Mouse (Mus musculus) left cerebral cortex, postnatal 14 days (tissue): Measurements from ENCODE around the gene Vwf. TPM values are rescaled to one million over a fixed set of nuclear protein-coding genes. Genes with fewer than 3 reads are reported as not detected.

Experiments
- DNase-seq, 2 experiments: peaks; one replicate each; pipeline ENCODE4 v3.0.0; 2021 to 2022; ENCODE audit warnings: low spot score in 2 of 2, mixed read lengths in 1 of 2
- intact Hi-C: fragments of 180-260 bp; cut with DNase I; formaldehyde crosslinking; loops from one replicate; pipeline ENCODE4 v1.15.1; 2025
- total RNA-seq, 2 experiments: library from RNA; stranded (reverse); gene quantifications; 2 replicates each; pipeline ENCODE4 v1.2.3; 2021

Gene Vwf
- total RNA-seq, 2 experiments from 2014 or later = 25.5 to 31.3 TPM

DNA sequence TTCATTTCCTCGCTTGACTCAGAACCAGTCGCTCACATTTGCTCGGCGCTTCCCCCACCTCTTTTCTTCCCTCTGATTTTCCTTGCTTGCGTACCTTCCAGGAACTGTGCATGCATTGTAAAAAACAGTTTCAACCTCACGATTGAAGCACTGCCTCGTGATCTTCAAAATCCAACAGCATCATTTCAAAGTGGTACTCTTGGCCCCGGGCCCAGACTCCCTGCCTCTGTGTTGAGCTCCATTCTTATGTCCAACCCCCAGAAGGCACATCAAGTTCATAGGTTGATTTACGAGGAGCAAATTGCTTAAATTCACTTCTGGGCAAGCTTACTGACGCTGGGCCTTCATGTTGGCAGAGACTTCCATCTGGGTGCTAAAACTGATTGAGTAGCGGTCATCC lies 134.0 kb downstream of the Vwf start:
- DNase-seq = no peak
- intact Hi-C loops = no loop called here

GRCm38 (mm10) chr6:125685420-125685819 lies 138.8 kb downstream of the Vwf start:
- intact Hi-C loops = no loop called here
- DNase-seq = no peak

DNA sequence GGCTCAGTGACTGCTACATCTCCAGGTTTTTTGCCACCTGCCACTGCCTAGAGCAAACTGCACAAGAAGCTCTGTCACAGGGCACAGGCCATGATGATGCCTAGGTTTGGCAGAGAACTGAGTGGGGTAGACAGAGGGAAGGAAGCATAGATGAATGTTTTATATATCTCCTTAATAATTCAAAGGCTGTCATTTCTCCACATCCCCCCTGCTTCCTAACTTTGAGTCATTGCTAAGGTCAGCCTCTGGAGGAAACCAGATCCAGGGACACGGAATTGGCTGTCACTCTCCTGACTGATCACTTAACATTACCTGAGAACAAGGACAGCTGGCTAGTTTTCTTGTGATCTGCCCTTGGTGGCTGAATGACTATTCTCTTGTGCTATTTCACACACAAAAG lies 141.4 kb downstream of the Vwf start:
- intact Hi-C loops = no loop called here
- DNase-seq = no peak

DNA sequence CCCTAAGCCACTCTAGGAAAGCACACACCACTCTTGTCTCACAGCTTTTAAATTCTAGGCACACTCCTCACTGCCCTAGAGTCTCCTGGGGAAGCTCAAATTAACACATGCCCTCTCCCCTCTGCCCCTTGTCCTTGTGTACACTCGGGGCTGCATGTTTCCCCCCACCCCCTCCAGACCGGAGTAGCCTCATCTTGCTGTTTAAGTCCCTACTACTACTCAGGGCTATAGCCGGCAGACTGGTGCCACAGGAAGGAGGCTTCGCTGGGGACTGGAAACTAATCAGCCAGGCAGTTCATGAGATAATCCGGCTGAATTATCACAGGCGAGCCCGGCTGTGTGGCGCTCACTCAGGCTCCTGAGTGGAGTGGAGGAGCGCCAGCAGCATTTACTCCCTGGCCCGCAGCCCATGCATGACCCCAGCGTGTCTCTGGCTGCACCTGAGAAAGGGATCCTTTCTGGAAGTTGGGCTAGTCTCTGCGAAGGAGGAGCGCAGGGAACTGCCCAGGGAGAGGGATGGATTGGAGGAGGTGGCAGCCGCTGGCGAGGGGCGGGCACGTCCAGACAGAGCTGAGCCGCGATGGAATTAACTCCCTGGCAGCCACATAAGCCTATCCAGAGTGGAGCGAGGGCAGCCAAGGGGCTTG lies 143.6 kb downstream of the Vwf start, which contains the start of gene Ano2:
Gene Ano2, plus strand, starts transcription at position 363 of the 647 bp plus-strand sequence.
- DNase-seq = no peak
- intact Hi-C loops = no loop called here

GRCm38 (mm10) chr6:125701146-125701545 lies 154.6 kb downstream of the Vwf start:
- intact Hi-C loops = no loop called here
- DNase-seq = no peak

DNA sequence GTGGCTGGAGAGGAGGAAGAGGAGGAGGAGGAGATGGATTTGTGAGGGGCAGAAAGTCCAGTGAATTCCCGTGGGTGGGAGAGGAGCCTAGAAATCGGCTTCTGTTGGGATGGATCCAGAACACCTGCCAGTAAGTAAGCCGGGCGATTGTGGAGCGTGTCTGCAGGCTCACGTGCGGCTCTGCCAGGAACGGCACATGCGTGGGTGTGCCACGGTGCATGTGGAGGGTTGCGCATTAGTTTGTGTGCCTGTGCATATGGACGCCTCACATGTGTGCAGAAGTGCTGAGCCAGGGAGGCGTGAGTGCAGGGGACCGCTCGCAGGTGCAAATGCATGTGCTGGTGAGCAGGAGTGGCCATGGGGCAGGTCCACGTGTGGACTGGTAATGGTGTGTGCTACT lies 164.7 kb downstream of the Vwf start:
- intact Hi-C loops = no loop called here
- peak; percentile 56 to 78 for DNase-seq

- DNase-seq = no peak
- intact Hi-C loops = no loop called here
Measured at GRCm38 (mm10) chr6:125726408-125726807, 179.8 kb downstream of the Vwf start.

GRCm38 (mm10) chr6:125727484-125727911 lies 180.9 kb downstream of the Vwf start:
- DNase-seq = no peak
- intact Hi-C loops = no loop called here

GRCm38 (mm10) chr6:125729471-125729870 lies 182.9 kb downstream of the Vwf start:
- DNase-seq = no peak

DNA sequence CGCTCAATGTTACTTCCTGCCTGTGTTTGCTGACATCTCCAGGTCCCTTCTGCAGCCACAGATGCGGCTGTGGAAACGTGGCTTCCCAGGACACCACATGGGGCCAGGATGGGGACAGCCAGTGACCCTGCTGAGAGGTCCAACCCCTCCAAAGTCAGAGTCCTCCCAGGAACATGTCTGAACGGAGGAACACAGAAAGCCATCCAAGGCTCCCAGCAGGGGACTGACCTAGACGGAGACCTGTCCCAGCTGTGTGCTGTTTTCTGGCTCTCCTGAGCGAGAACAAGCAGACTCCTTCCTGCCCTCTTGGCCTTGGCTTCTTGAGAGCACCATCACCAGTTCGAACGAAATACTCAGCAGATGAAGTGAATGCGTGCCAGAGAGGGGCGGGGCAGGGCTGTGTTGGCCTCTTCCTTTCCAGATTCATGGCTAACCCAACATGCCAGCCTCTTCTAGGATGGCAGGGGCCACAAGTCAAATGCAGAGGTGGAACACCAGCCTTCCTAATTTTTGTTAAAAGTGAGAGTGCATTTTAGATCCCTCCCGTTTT lies 183.5 kb downstream of the Vwf start:
- intact Hi-C loops = no loop called here
- no peak for DNase-seq

More at GRCm38 (mm10) chr6:125729471-125729870, 182.9 kb downstream of the Vwf start:
- intact Hi-C loops = no loop called here

Other genes with a start within 250 kb of the Vwf start
- 1 to 10 TPM; 8.8 to 9.3 TPM for gene Ltbr, start 232.9 kb upstream of the Vwf start, total RNA-seq
- 1 to 10 TPM; 2.9 TPM for gene Scnn1a, start 226.1 kb upstream of the Vwf start, total RNA-seq
- gene Tnfrsf1a, start 197.4 kb upstream of the Vwf start, total RNA-seq = 10 to 100 TPM; 11.5 to 12.3 TPM
- under 1 TPM; 0.13 to 0.30 TPM for gene Plekhg6, start 166.0 kb upstream of the Vwf start, total RNA-seq
- 10 to 100 TPM; 60.5 to 61.7 TPM for gene Cd9, start 52.0 kb upstream of the Vwf start, total RNA-seq
- gene Ano2, start 143.6 kb downstream of the Vwf start, total RNA-seq = 1 to 10 TPM in 1 of 2 experiments, under 1 TPM in 1; 0.92 to 3.5 TPM